Mouse (Mus musculus) forebrain, embryonic 12.5 days (tissue): ENCODE data around the gene Islr2. TPM values are rescaled to one million over a fixed set of nuclear protein-coding genes. Genes with fewer than 3 reads are reported as not detected.
A peak's percentile ranks its signal among the peaks of the same experiment; 100 is the strongest.

Experiments
- ATAC-seq: fragments of 200-750 bp; cut with Nextera tagmentation; 2 replicates; pipeline ENCODE4 v1.8.0; 2017; ENCODE audit warnings: moderate TSS enrichment; ENCODE audit not compliant: low FRiP score
- H3K27ac ChIP-seq: fragments of 300-500 bp; sonication (generic); 2 replicates; pipeline ENCODE4 v1.5.1; 2016; ENCODE audit warnings: mild to moderate bottlenecking
- H3K27me3 ChIP-seq: fragments of 300-500 bp; sonication (generic); 2 replicates; pipeline ENCODE4 v1.6.1; 2016; ENCODE audit warnings: mild to moderate bottlenecking
- H3K36me3 ChIP-seq: fragments of 300-500 bp; sonication (generic); replicated peaks from 2 replicates; pipeline ENCODE4 v1.6.1; 2016; ENCODE audit warnings: mild to moderate bottlenecking
- H3K4me1 ChIP-seq: fragments of 300-500 bp; sonication (generic); 2 replicates; pipeline ENCODE4 v1.6.1; 2016
- H3K4me2 ChIP-seq: fragments of 300-500 bp; sonication (generic); 2 replicates; pipeline ENCODE4 v1.6.1; 2016; ENCODE audit warnings: mild to moderate bottlenecking, moderate library complexity
- H3K4me3 ChIP-seq: fragments of 300-500 bp; sonication (generic); replicated peaks from 2 replicates; pipeline ENCODE4 v1.5.1; 2016; ENCODE audit warnings: mild to moderate bottlenecking
- H3K9ac ChIP-seq: fragments of 300-500 bp; sonication (generic); 2 replicates; pipeline ENCODE4 v1.6.1; 2016; ENCODE audit warnings: mild to moderate bottlenecking
- H3K9me3 ChIP-seq: fragments of 300-500 bp; sonication (generic); 2 replicates; pipeline ENCODE4 v1.6.1; 2016
- WGBS: fragments of 180-500 bp; shearing (Covaris S2); methylation state at CpG from one replicate; pipeline ENCODE4 v1.1.7; 2016; 5-methylcytosine and 5-hydroxymethylcytosine counted together
- polyA plus RNA-seq: library from polyadenylated mRNA; unstranded; fragments of >200 nt; fragmentation: Nextera tagmentation; extraction: Ambion mirVana; gene quantifications from 2 replicates; pipeline ENCODE4 v1.2.1, GENCODE M21; 2016

The Islr2 gene
- polyA plus RNA-seq, 1 experiment from 2014 or later = 60.8 TPM

GRCm38 (mm10) chr9:58175745-58176487, 28.2 kb downstream of the Islr2 start:
- 51% methylated on average over 5 of the region's 5 CpGs for WGBS
- Histone ChIP-seq H3K4me3 (no peak overlapping the region), H3K4me1 (peaks cover 11% of the 10 kb centered on the region), H3K27ac (peak overlapping the region; percentile 54; the same call in 1 of the 2 replicates), H3K9me3 (no peaks in the 10 kb centered on the region), H3K36me3 (no peaks in the 10 kb centered on the region), H3K9ac (no peak overlapping the region), H3K27me3 (no peaks in the 10 kb centered on the region), H3K4me2 (no peak overlapping the region)
- no peak for ATAC-seq

- no peaks in the 10 kb centered on the region for H3K27me3 ChIP-seq
- ATAC-seq = peak; percentile 85
Observed at GRCm38 (mm10) chr9:58174818-58175251, 29.3 kb downstream of the Islr2 start.

GRCm38 (mm10) chr9:58172863-58173262, 31.3 kb downstream of the Islr2 start:
- Histone ChIP-seq H3K4me3 (no peak overlapping the region), H3K36me3 (no peaks in the 10 kb centered on the region), H3K9me3 (no peaks in the 10 kb centered on the region), H3K9ac (no peak overlapping the region), H3K4me1 (peaks cover 19% of the 10 kb centered on the region), H3K4me2 (no peak overlapping the region), H3K27ac (no peak overlapping the region), H3K27me3 (no peaks in the 10 kb centered on the region)
- 93% methylated on average over 2 of the region's 2 CpGs for WGBS
- no peak for ATAC-seq

More at GRCm38 (mm10) chr9:58174818-58175251, 29.3 kb downstream of the Islr2 start:
- H3K4me2 ChIP-seq = no peak overlapping the region
- 25% methylated on average over 5 of the region's 5 CpGs for whole genome bisulfite sequencing
- no peak overlapping the region for H3K4me3 ChIP-seq
- H3K36me3 ChIP-seq = no peaks in the 10 kb centered on the region
- peaks cover 9% of the 10 kb centered on the region for H3K4me1 ChIP-seq
- H3K9ac ChIP-seq = no peak overlapping the region; the same call in 1 of the 2 replicates
- no peaks in the 10 kb centered on the region for H3K9me3 ChIP-seq
- H3K27ac ChIP-seq = peak overlapping the region; percentile 59

GRCm38 (mm10) chr9:58169426-58169825, 34.7 kb downstream of the Islr2 start:
- 88% methylated on average over 6 of the region's 6 CpGs for WGBS
- Histone ChIP-seq H3K36me3 (no peaks in the 10 kb centered on the region), H3K9ac (no peak overlapping the region), H3K4me1 (peaks cover 9% of the 10 kb centered on the region), H3K27me3 (no peaks in the 10 kb centered on the region), H3K27ac (no peak overlapping the region), H3K4me3 (no peak overlapping the region), H3K4me2 (no peak overlapping the region), H3K9me3 (no peaks in the 10 kb centered on the region)
- no peak for ATAC-seq

- no peak for ATAC-seq
- Histone ChIP-seq H3K9ac (no peak overlapping the region), H3K27ac (no peak overlapping the region), H3K36me3 (no peaks in the 10 kb centered on the region), H3K4me2 (no peak overlapping the region), H3K27me3 (no peaks in the 10 kb centered on the region), H3K4me3 (no peak overlapping the region), H3K9me3 (no peaks in the 10 kb centered on the region), H3K4me1 (peaks cover 9% of the 10 kb centered on the region)
- 72% methylated on average over 3 of the region's 3 CpGs for WGBS
Observed at GRCm38 (mm10) chr9:58168880-58169279, 35.2 kb downstream of the Islr2 start.

GRCm38 (mm10) chr9:58165779-58166178, 38.3 kb downstream of the Islr2 start:
- Histone ChIP-seq H3K9me3 (no peaks in the 10 kb centered on the region), H3K4me2 (no peak overlapping the region)
- 82% methylated on average over 1 of the region's 1 CpGs for WGBS

GRCm38 (mm10) chr9:58163146-58163545, 41.0 kb downstream of the Islr2 start:
- H3K4me2 ChIP-seq = no peak overlapping the region
- no peak for ATAC-seq
- H3K9ac ChIP-seq = no peak overlapping the region
- H3K4me1 ChIP-seq = peaks cover 9% of the 10 kb centered on the region
- H3K27ac ChIP-seq = no peak overlapping the region
- no peaks in the 10 kb centered on the region for H3K9me3 ChIP-seq
- H3K4me3 ChIP-seq = no peak overlapping the region
- no peaks in the 10 kb centered on the region for H3K36me3 ChIP-seq
- no peaks in the 10 kb centered on the region for H3K27me3 ChIP-seq
- 81% methylated on average over 5 of the region's 5 CpGs for WGBS

More at GRCm38 (mm10) chr9:58165779-58166178, 38.3 kb downstream of the Islr2 start:
- no peak for ATAC-seq
- Histone ChIP-seq H3K4me1 (peaks cover 9% of the 10 kb centered on the region), H3K27ac (no peak overlapping the region), H3K4me3 (no peak overlapping the region), H3K36me3 (no peaks in the 10 kb centered on the region), H3K27me3 (no peaks in the 10 kb centered on the region), H3K9ac (no peak overlapping the region)

- Histone ChIP-seq H3K36me3 (no peaks in the 10 kb centered on the region), H3K9ac (no peak overlapping the region), H3K9me3 (no peaks in the 10 kb centered on the region), H3K27me3 (no peaks in the 10 kb centered on the region), H3K4me3 (no peak overlapping the region), H3K4me2 (no peak overlapping the region), H3K4me1 (peaks cover 9% of the 10 kb centered on the region), H3K27ac (no peak overlapping the region)
- no peak for ATAC-seq
- WGBS = 87% methylated on average over 3 of the region's 3 CpGs
Observed at GRCm38 (mm10) chr9:58162173-58162572, 41.9 kb downstream of the Islr2 start.

GRCm38 (mm10) chr9:58160315-58160714, 43.8 kb downstream of the Islr2 start:
- Histone ChIP-seq H3K9ac (no peak overlapping the region), H3K4me1 (peaks cover 13% of the 10 kb centered on the region), H3K4me2 (no peak overlapping the region), H3K27ac (no peak overlapping the region), H3K9me3 (no peaks in the 10 kb centered on the region), H3K4me3 (no peak overlapping the region), H3K27me3 (no peaks in the 10 kb centered on the region), H3K36me3 (no peaks in the 10 kb centered on the region)
- ATAC-seq = no peak
- WGBS = 80% methylated on average over 5 of the region's 5 CpGs

- no peak overlapping the region for H3K27ac ChIP-seq
- no peak overlapping the region for H3K4me2 ChIP-seq
- no peak for ATAC-seq
- no peak overlapping the region for H3K4me3 ChIP-seq
- no peaks in the 10 kb centered on the region for H3K9me3 ChIP-seq
- no peaks in the 10 kb centered on the region for H3K27me3 ChIP-seq
- no peak overlapping the region for H3K9ac ChIP-seq
- H3K36me3 ChIP-seq = no peaks in the 10 kb centered on the region
- 74% methylated on average over 4 of the region's 4 CpGs for WGBS
- peaks cover 18% of the 10 kb centered on the region for H3K4me1 ChIP-seq
Observed at GRCm38 (mm10) chr9:58159855-58160254, 44.3 kb downstream of the Islr2 start.

- 44% methylated on average over 7 of the region's 7 CpGs for WGBS
- peak overlapping the region; percentile 33; the same call in 1 of the 2 replicates for H3K9ac ChIP-seq
- H3K9me3 ChIP-seq = no peaks in the 10 kb centered on the region
- H3K27me3 ChIP-seq = no peaks in the 10 kb centered on the region
- peak overlapping the region; percentile 54 for H3K27ac ChIP-seq
- H3K4me1 ChIP-seq = peaks cover 18% of the 10 kb centered on the region
- no peak for ATAC-seq
- H3K4me2 ChIP-seq = no peak overlapping the region
- H3K36me3 ChIP-seq = no peaks in the 10 kb centered on the region
- H3K4me3 ChIP-seq = no peak overlapping the region
Observed at GRCm38 (mm10) chr9:58158541-58159311, 45.4 kb downstream of the Islr2 start.

- H3K9ac ChIP-seq = no peak overlapping the region
- no peaks in the 10 kb centered on the region for H3K9me3 ChIP-seq
- no peaks in the 10 kb centered on the region for H3K27me3 ChIP-seq
- H3K4me3 ChIP-seq = no peak overlapping the region
- H3K4me2 ChIP-seq = no peak overlapping the region
- WGBS = 85% methylated on average over 13 of the region's 13 CpGs
- peak overlapping the region; percentile 54; the same call in 1 of the 2 replicates for H3K27ac ChIP-seq
- no peak for ATAC-seq
- H3K4me1 ChIP-seq = peaks cover 18% of the 10 kb centered on the region
- no peaks in the 10 kb centered on the region for H3K36me3 ChIP-seq
Observed at GRCm38 (mm10) chr9:58157838-58158237, 46.3 kb downstream of the Islr2 start.
